Mouse (Mus musculus): ENCODE data around the gene Cmtm8.

DNA sequence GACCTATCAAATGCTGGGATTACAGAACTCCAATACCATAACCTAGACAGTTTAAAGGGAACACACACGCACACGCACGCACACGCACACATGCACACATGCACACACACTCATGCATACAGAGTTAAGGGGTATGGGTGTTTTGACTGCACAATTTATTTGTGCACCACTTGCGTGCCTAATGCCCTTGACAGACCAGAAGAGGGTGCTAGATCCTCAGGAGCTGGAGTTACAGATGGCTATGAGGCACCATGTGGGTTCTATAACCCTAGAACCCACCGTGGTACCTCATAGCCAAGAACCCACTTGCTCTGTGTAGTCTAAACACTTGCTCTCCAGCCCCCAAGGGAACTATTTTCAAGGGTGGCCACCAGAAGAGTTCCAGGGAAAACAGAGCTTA is 15.6 kb downstream of the Cmtm8 start:
- TF ChIP-seq POLR2A (IDR thresholded peaks at IDR 0.05; ENCODE audit: control insufficient read depth, extremely low read depth, insufficient read depth, low read length, poor library complexity) = no peak
- TF ChIP-seq CTCF (IDR thresholded peaks at IDR 0.05; ENCODE audit: borderline replicate concordance, control insufficient read depth, extremely low read depth, insufficient read depth, low read length, poor library complexity) = no peak

All from thymus, adult 2 months (tissue).